Mouse (Mus musculus): Measurements from ENCODE around the gene Slc22a29.
A peak's percentile ranks its signal among the peaks of the same experiment; 100 is the strongest.
"Not testable (repeated sequence)": the region's sequence is repeated elsewhere in the genome, so short reads cannot be mapped to it uniquely, and the experiment has no call there.

The Slc22a29 gene

DNA sequence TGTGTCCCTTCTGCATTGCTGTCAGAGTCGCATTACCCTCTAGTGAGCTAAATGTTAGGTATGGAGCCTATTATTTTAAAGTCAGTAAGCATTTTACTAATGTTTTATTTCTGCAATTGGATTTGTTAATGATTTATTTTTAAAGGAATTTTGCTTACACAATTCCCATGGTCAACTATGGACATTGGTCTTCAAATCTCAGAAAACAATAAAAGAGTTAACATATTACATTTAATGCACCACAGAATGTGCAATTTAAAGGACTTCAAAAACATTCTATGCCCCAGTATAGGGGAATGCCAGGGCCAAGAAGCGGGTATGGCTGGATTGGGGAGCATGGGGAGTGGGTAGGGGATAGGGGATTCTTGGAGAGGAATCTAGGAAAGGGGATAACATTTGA is at the start of gene Slc22a29:
Gene Slc22a29, minus strand, starts transcription at position 101 of the 400 bp plus-strand sequence.
- no peak for ATAC-seq (ENCODE audit: insufficient number of reproducible peaks, low FRiP score, low TSS enrichment)

DNA sequence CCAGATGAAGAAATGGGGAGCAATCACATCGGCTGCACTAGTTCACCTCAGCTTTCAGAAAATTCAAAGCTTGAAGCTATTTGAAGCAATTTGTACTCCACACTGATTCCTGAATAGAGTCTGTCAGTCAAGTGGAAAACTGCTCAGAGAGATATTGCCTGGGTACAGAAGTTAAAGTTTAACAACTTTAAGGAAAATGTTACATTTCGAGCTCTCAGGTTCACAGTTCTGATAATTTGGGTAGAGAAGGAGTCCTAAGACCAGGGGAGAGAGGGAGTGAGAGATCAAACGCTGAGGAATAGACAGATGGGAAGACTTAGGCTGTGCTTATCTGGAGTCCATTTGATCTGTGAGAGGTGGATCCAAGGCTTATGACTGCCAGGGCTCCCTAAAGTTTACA is 46.6 kb upstream of the Slc22a29 start:
- ATAC-seq (ENCODE audit: insufficient number of reproducible peaks, low FRiP score, low TSS enrichment) = no peak

GRCm38 (mm10) chr19:8252705-8253037 is 34.0 kb upstream of the Slc22a29 start:
- no peak for ATAC-seq (ENCODE audit: insufficient number of reproducible peaks, low FRiP score, low TSS enrichment)

DNA sequence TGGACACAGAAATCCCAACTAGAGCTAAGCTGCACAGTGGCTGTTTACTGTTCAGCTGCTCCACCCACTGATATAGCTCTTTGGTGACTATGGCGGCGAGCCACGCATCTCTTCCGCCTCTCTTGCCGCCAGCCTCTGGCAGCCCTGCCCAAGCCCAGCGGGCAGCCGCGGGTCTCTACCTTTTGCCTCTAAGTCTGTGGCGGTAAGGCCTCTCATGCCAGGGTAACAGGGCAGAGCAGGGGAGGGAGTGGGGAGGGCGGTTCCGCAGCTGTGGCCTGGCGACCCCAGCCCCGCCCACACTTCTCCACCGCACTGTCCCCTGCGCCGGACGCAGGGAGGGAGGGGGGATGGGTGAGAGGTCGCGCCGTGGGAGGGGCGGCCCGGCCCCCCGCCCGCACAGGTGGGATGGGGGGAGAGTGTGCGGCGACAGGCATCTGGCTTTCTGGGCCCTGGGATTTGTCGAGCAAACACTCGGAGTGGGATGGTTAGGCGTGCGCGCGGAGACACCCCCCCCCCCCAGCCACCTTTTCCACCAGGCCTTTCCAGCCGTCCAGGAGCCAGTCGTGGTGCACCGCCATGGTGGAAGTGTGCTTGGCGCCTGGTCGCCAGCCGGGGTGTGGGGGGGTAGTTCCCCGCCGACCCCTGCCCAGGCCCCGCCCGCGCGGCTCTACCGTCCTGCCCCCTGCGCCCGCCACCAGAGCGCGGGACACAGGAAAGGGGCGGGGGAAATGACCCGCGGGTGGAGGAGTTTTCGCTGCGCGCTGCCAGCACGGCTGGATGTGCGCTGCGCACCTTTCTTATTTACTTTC is 33.4 kb upstream of the Slc22a29 start:
- peak; percentile 79; the same call in 1 of the 2 replicates for ATAC-seq (ENCODE audit: insufficient number of reproducible peaks, low FRiP score, low TSS enrichment)

DNA sequence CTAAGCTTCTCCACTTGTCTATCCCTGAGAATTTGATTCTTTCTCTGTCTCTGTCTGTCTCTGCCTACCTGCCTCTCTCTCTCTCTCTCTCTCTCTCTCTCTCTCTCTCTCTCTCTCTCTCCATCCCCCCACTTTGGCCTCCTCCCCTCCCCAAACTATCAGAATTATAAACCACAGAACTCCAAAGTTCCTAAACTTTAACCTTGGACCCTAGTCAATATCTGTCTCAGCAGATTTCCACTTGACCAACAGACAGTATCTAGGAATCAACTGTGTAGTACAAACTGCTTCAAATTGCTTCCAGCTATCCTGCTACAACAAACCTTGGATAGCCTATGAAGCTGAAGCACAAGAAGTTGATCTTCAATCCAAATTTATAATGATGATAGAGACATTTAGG is 10.2 kb upstream of the Slc22a29 start:
- ATAC-seq (ENCODE audit: insufficient number of reproducible peaks, low FRiP score, low TSS enrichment) = no peak

- no peak for ATAC-seq (ENCODE audit: insufficient number of reproducible peaks, low FRiP score, low TSS enrichment)
Measured at GRCm38 (mm10) chr19:8148787-8149523, 69.7 kb downstream of the Slc22a29 start.

DNA sequence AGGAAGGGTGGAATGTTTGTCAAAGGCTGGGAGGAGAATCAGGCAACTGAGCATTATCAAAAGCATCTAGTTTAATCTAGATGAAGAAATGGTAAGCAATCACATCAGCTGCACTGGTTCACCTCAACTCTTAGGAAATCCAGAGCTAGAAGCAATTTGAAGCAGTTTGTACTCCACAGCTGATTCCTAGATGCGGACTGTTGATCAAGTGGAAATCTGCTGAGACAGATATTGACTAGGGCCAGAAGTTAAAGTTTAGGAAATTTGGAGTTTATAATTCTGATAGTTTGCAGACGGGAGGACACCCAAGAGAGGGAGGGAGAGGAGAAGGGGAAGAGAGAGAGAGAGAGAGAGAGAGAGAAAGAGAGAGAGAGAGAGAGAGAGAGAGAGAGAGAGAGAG is 76.0 kb downstream of the Slc22a29 start:
- not testable (repeated sequence) for ATAC-seq (ENCODE audit: insufficient number of reproducible peaks, low FRiP score, low TSS enrichment)

GRCm38 (mm10) chr19:8134127-8134841 is 84.4 kb downstream of the Slc22a29 start:
- not testable (repeated sequence) for ATAC-seq (ENCODE audit: insufficient number of reproducible peaks, low FRiP score, low TSS enrichment)

DNA sequence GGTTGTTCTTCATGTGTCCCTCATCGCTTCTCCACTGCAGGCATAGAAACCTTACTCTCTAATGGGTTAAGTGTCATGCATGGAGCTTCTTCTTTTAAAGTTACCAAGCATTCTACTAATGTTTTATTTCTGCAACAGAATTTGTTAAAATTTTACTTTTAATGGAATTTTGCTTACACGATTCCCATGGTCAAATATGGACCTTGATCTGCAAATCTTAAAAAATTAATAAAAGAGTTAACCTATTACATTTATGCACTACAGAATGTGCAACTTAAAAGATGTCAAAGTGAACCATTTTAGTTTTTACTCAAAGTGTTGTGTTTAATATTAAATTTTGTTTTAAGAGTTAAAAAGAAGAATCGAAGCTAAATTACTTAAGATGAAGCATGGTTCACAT is 86.8 kb downstream of the Slc22a29 start, which contains the start of gene Slc22a28:
Gene Slc22a28, minus strand, starts transcription at position 102 of the 400 bp plus-strand sequence.
- not testable (repeated sequence) for ATAC-seq (ENCODE audit: insufficient number of reproducible peaks, low FRiP score, low TSS enrichment)
